Mouse (Mus musculus): ENCODE data around the gene Nrarp.

Gene Nrarp

DNA sequence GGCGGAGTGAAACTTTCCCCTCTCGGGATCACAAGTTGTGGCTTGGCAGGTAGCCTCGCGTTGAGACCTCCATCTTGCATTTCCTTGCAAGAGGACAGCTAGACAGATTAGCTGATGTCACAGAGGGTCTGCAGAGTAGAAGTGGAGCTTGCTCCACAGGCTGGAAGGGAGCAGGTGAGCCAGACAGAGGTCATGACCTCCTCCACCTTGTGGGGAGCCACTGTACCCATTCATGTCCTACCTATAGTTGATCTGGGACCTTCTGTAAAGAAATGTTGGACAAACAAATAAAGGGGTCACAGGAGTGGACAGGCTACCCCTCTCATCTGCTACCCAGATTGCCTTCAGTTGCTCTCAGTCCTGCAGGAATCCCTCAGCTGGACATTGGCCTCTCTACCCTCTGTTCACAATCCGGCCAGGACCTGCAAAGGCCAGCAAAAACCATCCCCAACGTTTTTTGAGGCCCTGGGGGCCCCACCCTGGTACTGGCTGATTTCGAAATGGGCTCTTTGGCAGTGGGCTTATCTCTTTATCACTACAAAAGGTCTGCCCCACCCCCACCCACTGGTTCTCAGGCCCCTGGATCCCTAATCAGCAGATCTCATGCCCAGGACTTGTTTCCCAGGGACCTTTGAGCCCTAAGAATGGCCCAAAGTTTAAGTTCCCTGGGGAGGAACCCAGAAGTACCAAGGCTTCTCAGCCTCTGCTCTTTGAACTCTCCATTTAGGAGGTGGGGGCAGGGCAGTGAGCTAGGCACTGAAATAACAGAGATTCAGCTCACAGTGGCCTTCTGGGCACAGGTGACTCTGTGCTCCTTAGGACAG, 5.5 kb upstream of the Nrarp start:
- no peak for DNase-seq (ENCODE audit: low read depth)

GRCm38 (mm10) chr2:25175690-25176078, 4.9 kb upstream of the Nrarp start:
- no peak for DNase-seq (ENCODE audit: low read depth)

GRCm38 (mm10) chr2:25176573-25176972, 4.0 kb upstream of the Nrarp start:
- no peak for DNase-seq (ENCODE audit: low read depth)

DNA sequence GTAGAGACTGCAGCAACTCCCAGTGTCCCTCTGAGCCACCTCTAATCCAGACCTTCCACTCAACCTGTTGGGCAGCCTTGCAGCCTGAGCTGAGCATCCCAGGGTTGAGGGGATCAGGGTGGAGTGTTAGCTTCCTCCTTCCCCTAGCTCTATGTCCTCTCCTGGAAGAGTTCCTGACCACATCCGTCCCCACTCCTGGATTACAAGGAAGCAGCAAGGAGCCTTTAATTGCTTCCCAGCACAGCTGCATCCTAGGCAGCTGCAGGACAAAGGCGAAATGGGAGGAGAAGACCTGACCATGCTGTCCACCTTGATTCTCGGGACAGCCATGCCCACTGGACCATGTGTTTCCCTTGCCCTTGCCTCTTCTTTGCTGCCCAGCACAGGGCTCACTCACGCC, 3.5 kb upstream of the Nrarp start:
- DNase-seq (ENCODE audit: low read depth) = no peak

GRCm38 (mm10) chr2:25177685-25178084, 2.9 kb upstream of the Nrarp start:
- no peak for DNase-seq (ENCODE audit: low read depth)

DNA sequence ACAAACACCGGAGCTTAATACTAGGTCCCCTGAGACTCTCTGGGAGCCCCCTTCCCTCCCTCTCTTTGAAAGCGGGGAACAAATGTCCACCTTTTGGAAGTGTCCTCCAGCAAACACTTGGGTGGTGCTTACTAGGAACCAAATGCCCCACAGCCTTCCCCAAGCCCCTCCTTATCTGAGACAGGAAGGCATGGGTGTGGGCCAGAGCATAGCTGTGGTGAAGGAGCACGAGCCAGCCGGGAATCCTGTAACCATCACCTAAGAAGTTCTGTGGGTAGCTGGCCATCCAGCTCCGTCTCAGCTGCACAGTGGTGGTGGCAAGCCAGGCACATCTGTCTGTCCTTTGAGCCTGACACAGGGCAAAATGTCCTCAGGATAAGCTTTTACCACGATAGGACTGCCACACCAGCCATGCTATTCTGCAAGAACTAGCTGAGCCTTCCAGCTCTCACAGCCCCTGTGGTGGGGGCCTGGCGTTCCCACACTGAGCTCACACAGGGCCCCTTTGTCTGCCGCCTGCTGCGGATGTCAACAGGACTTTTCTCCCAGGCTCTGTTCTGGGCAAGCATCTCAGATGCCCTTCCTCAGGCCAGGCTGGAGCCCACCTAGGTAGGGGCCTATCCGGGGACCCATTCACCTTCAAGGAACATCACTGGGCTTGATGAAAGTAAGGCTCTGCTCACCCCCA, 2.1 kb upstream of the Nrarp start:
- DNase-seq (ENCODE audit: low read depth) = no peak

DNA sequence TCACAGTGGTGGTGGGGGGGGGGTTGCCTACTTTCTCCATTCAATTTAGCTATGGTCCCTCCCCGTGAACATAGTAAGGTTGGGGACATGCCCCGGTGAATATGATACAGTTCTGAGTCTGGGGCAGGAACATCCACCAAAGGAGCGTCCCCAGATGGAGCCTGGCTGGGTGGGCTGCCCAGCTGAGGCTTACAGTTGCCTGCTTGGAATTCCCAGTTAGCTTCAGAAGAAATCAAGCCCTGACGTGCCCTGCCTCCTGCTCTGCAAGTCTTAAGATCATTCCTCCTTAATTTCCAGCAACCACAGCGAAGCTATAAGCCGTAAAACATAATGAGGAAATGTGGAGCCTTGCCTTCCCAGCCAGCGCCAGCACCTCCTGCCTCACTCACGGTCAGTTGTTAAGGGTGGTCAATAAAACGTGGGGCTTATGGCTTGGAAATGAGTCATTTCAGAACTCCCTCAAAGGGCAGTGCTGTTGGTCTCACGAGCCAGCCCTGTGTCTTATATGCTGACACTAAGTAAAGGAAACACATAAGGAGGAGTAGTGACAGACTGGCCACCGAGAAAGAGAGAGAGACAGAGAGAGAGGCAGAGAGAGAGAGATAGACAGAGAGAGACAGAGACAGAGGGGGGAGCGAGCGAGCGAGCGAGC, 866 bp upstream of the Nrarp start:
- no peak for DNase-seq (ENCODE audit: low read depth)

- DNase-seq (ENCODE audit: low read depth) = peak; percentile 79
These were observed 674 bp downstream of the Nrarp start for GRCm38 (mm10) chr2:25180973-25181890.

GRCm38 (mm10) chr2:25181891-25182397, 1.4 kb downstream of the Nrarp start:
- no peak for DNase-seq (ENCODE audit: low read depth)

GRCm38 (mm10) chr2:25182664-25183063, 2.1 kb downstream of the Nrarp start:
- DNase-seq (ENCODE audit: low read depth) = no peak

- peak; percentile 57 for DNase-seq (ENCODE audit: low read depth)
These were observed 2.8 kb downstream of the Nrarp start for GRCm38 (mm10) chr2:25183336-25183735.

GRCm38 (mm10) chr2:25184496-25184895, 3.9 kb downstream of the Nrarp start:
- DNase-seq (ENCODE audit: low read depth) = no peak

DNA sequence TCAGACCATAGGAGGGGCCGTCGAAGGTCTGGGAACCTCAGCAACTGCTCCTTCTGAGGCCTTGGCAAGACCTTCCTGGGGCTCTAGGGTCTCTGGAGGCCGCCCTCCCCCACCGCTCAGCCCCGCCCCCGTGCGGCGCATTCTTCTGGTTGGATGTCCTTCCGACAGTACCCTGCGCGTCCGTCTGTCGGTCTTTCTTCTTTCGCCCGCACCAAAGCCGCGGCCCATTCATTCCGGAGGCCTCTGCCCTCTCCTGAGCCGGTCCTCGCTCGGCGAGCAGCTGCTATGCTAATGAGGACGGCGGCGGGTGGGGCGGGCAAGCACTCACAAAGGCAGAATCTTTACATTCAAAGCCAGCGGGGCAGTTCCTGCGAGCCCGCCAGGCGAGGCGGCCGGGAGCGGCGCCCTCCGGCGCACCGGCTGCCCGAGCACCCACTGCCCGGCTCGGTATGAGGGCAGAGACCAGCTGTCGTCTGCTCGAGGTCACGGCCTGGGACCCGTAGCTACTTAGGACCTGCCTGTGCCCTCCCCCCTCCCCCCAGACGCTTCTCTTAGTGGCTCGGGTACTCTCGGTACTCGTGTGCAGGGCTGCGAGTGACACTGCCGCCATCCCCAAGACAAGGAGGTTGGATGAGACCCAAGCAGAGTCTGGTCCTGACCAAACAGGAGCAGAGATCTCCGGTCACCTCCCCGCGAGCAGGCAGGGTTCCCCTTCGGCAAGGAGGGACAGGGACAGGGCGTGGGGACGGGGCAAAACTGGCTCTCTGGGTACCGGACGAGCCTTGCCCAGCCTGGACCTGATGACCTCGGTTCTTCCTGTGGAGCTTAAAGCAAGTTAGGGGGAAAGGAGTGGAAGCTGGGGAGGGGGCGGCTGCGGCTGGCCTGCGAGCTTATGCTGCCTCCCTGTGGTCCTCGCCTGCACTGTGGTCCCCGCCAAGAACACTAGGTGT, 5.3 kb downstream of the Nrarp start:
- DNase-seq (ENCODE audit: low read depth) = peak; percentile 80

- no peak for DNase-seq (ENCODE audit: low read depth)
These were observed 6.0 kb downstream of the Nrarp start for GRCm38 (mm10) chr2:25186575-25186930.

GRCm38 (mm10) chr2:25187841-25188240, 7.3 kb downstream of the Nrarp start:
- DNase-seq (ENCODE audit: low read depth) = no peak

GRCm38 (mm10) chr2:25193330-25193770, 12.8 kb downstream of the Nrarp start:
- peak; percentile 94 for DNase-seq (ENCODE audit: low read depth)

DNA sequence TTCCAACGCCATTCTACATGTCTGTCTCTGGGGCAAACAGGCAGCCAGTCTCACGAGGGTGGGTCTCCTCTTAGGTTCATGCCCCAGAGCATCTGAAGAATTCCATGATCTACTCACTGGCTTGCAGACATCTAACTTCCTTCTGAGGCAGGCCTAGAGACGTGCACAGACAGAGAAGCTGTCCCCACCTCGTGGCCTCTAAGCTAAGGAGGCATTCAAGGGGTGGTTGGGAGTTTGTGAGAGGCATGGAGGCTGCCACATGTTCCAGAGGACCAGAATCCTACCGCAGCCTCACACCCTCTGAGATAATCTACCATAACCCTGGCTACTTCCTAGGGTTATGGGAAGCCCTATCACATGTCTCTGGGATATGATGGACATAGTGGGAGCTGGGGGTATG, 13.4 kb downstream of the Nrarp start:
- DNase-seq (ENCODE audit: low read depth) = no peak

DNA sequence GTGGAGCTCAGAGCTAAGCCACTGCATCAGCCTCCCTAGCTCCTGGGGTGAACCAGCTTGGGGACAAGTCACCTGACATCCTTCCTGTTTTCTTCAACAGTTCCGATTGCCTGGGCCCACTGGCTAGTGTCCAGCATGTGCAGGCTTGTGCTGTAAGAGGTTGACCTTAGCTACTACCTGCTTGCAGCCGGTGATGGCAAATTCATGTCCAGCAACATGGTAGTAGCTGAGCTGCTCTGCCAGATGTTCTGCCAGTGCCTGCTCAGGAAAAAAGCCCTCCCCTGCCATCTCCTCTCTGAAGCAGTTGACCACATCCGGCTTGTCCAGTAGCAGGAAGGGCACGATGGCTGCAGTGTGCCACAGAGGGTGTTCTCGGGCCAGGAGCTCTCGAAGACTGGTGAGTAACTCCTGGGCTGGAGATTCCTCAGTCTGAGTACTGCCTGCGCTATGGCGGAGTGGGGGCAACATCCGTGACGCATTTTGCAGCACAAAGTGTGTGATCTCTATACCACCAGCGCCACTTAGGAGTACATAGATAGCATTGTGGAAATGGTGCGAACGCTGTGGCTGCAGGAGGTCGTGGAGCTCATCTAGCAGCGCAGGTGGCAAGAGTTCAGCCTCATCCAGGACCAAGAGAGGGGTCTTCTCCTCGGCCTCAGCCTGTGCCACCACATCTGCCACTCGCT, 14.1 kb downstream of the Nrarp start:
- peak; percentile 67 for DNase-seq (ENCODE audit: low read depth)

DNA sequence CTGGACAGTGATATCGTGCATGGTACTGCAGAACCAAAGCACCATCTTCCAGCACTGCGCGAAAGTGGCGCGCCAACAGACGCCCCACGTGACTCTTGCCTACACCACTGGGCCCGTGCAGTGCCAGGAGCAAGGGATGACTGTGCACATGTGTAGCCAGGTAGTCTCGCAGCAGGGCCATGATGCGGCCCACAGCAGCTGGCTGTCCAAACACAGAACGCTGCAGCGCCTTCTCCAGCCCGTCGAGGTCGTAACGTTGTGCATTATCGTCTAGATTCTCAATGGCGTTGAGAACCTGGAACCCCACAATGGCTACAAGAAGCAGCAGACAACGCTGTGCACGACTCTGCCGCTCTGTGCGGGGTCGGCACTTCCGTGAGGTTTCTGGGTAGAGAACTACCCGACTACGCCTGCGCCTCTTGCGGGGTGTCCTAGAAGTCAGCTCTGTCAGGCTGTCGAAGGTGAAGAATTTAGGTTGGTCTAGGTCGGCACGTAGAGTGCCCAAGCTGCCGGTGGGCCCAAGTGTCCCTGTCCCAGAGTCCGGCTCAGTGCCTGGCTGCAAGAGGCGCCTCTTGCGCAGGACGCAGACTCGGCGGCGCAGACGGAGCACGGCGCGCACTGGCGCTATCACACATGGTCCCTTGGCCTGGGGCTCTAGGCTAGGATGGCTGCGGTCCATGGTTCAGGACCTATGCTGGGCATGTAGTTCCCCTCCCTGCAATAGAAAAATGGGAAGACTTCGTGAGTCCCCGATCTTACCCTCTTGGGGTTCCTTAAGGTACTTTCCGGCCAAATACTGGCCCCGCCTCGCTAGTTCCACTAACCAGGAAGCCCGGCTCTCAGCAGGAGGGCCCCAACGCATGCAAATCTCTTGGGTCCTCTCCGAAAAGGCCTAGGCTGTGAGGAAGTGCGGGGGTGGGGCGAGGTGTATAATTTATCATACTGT, 14.9 kb downstream of the Nrarp start:
- peak; percentile 90 for DNase-seq (ENCODE audit: low read depth)

Data from induced T-regulatory cell, adult 2 months (primary cell).